Mouse (Mus musculus) limb, embryonic 13.5 days (tissue): Measurements from ENCODE around the gene Dnah6. TPM values are rescaled to one million over a fixed set of nuclear protein-coding genes. Genes with fewer than 3 reads are reported as not detected.

Source experiments
- ATAC-seq: fragments of 200-750 bp; cut with Nextera tagmentation; 2 replicates; pipeline ENCODE4 v1.8.0; 2017; ENCODE audit warnings: low read depth, moderate number of reproducible peaks, moderate TSS enrichment; ENCODE audit not compliant: low FRiP score
- H3K27ac ChIP-seq: fragments of 300-500 bp; sonication (generic); 2 replicates; pipeline ENCODE4 v1.5.1; 2015; ENCODE audit warnings: inconsistent platforms, mild to moderate bottlenecking, moderate library complexity
- H3K27me3 ChIP-seq: fragments of 300-500 bp; sonication (generic); 2 replicates; pipeline ENCODE4 v1.6.1; 2015; ENCODE audit warnings: mild to moderate bottlenecking, inconsistent platforms
- H3K36me3 ChIP-seq: fragments of 300-500 bp; sonication (generic); 2 replicates; pipeline ENCODE4 v1.6.1; 2015; ENCODE audit warnings: inconsistent platforms, mild to moderate bottlenecking, moderate library complexity
- H3K4me1 ChIP-seq: fragments of 300-500 bp; sonication (generic); 2 replicates; pipeline ENCODE4 v1.6.1; 2015; ENCODE audit warnings: inconsistent platforms
- H3K4me2 ChIP-seq: fragments of 300-500 bp; sonication (generic); replicated peaks from 2 replicates; pipeline ENCODE4 v1.6.1; 2015; ENCODE audit warnings: inconsistent platforms, mild to moderate bottlenecking, moderate library complexity
- H3K4me3 ChIP-seq: fragments of 300-500 bp; sonication (generic); 2 replicates; pipeline ENCODE4 v1.5.1; 2015; ENCODE audit warnings: moderate library complexity, mild to moderate bottlenecking, inconsistent platforms
- H3K9ac ChIP-seq: fragments of 300-500 bp; sonication (generic); 2 replicates; pipeline ENCODE4 v1.6.1; 2015; ENCODE audit warnings: mild to moderate bottlenecking, inconsistent platforms
- H3K9me3 ChIP-seq: fragments of 300-500 bp; sonication (generic); 2 replicates; pipeline ENCODE4 v1.6.1; 2016; ENCODE audit warnings: inconsistent platforms
- WGBS: fragments of 180-500 bp; shearing (Covaris S2); methylation state at CpG from one replicate; pipeline ENCODE4 v1.1.7; 2015; 5-methylcytosine and 5-hydroxymethylcytosine counted together
- polyA plus RNA-seq: library from polyadenylated mRNA; unstranded; fragments of >200 nt; fragmentation: Nextera tagmentation; extraction: Ambion mirVana; gene quantifications from 2 replicates; pipeline ENCODE4 v1.2.1, GENCODE M21; 2015

Dnah6 gene
- polyA plus RNA-seq, 1 experiment from 2014 or later: 0.03 TPM

GRCm38 (mm10) chr6:73120348-73120747 lies 101.1 kb downstream of the Dnah6 start:
- no peaks in the 10 kb centered on the region for H3K9me3 ChIP-seq
- WGBS: 90% methylated on average over 11 of the region's 11 CpGs
- no peaks in the 10 kb centered on the region for H3K36me3 ChIP-seq
- H3K27me3 ChIP-seq: no peaks in the 10 kb centered on the region
- no peak overlapping the region for H3K27ac ChIP-seq
- no peak overlapping the region for H3K4me3 ChIP-seq
- ATAC-seq: no peak
- no peak overlapping the region for H3K9ac ChIP-seq
- H3K4me1 ChIP-seq: no peaks in the 10 kb centered on the region
- H3K4me2 ChIP-seq: no peak overlapping the region

GRCm38 (mm10) chr6:73113898-73114297 lies 107.6 kb downstream of the Dnah6 start:
- Histone ChIP-seq H3K9me3 (no peaks in the 10 kb centered on the region), H3K4me3 (no peak overlapping the region), H3K36me3 (no peaks in the 10 kb centered on the region), H3K4me2 (no peak overlapping the region), H3K9ac (no peak overlapping the region), H3K4me1 (no peaks in the 10 kb centered on the region), H3K27me3 (no peaks in the 10 kb centered on the region), H3K27ac (no peak overlapping the region; the same call in 1 of the 2 replicates)
- WGBS: 80% methylated on average over 2 of the region's 2 CpGs
- no peak for ATAC-seq

GRCm38 (mm10) chr6:73113365-73113764 lies 108.1 kb downstream of the Dnah6 start:
- no peaks in the 10 kb centered on the region for H3K9me3 ChIP-seq
- no peak overlapping the region for H3K27ac ChIP-seq
- 44% methylated on average over 2 of the region's 2 CpGs for WGBS
- H3K36me3 ChIP-seq: no peaks in the 10 kb centered on the region
- H3K4me3 ChIP-seq: no peak overlapping the region
- H3K4me2 ChIP-seq: no peak overlapping the region
- H3K4me1 ChIP-seq: no peaks in the 10 kb centered on the region
- peak; percentile 69; the same call in 1 of the 2 replicates for ATAC-seq
- no peaks in the 10 kb centered on the region for H3K27me3 ChIP-seq
- H3K9ac ChIP-seq: no peak overlapping the region

GRCm38 (mm10) chr6:73093133-73093532 lies 128.3 kb downstream of the Dnah6 start:
- no peak for ATAC-seq
- H3K9me3 ChIP-seq: 0 out of 2 replicates have a peak, but pooled peaks cover 8% of the 10 kb centered on the region
- H3K4me3 ChIP-seq: no peak overlapping the region
- no peaks in the 10 kb centered on the region for H3K36me3 ChIP-seq
- no peak overlapping the region for H3K9ac ChIP-seq
- H3K27me3 ChIP-seq: no peaks in the 10 kb centered on the region
- no peak overlapping the region for H3K27ac ChIP-seq
- H3K4me2 ChIP-seq: no peak overlapping the region
- H3K4me1 ChIP-seq: no peaks in the 10 kb centered on the region
- 94% methylated on average over 4 of the region's 4 CpGs for WGBS

- H3K9me3 ChIP-seq: no peaks in the 10 kb centered on the region
- no peaks in the 10 kb centered on the region for H3K4me1 ChIP-seq
- H3K4me3 ChIP-seq: no peak overlapping the region
- H3K27ac ChIP-seq: no peak overlapping the region
- no peak overlapping the region for H3K4me2 ChIP-seq
- H3K9ac ChIP-seq: no peak overlapping the region
- no peaks in the 10 kb centered on the region for H3K36me3 ChIP-seq
- 78% methylated on average over 8 of the region's 8 CpGs for WGBS
- no peaks in the 10 kb centered on the region for H3K27me3 ChIP-seq
- no peak for ATAC-seq
Measured at GRCm38 (mm10) chr6:73090836-73091235, 130.6 kb downstream of the Dnah6 start.

- no peak overlapping the region for H3K4me2 ChIP-seq
- peaks cover 10% of the 10 kb centered on the region for H3K9me3 ChIP-seq
- no peak for ATAC-seq
- no peak overlapping the region for H3K4me3 ChIP-seq
- no peak overlapping the region for H3K9ac ChIP-seq
- H3K27me3 ChIP-seq: no peaks in the 10 kb centered on the region
- no peak overlapping the region for H3K27ac ChIP-seq
- 92% methylated on average over 9 of the region's 9 CpGs for WGBS
- no peaks in the 10 kb centered on the region for H3K36me3 ChIP-seq
- no peaks in the 10 kb centered on the region for H3K4me1 ChIP-seq
Measured at GRCm38 (mm10) chr6:73082571-73082970, 138.9 kb downstream of the Dnah6 start.

- Histone ChIP-seq H3K9me3 (0 out of 2 replicates have a peak, but pooled peaks cover 4% of the 10 kb centered on the region), H3K36me3 (no peaks in the 10 kb centered on the region), H3K9ac (no peak overlapping the region), H3K4me1 (no peaks in the 10 kb centered on the region), H3K4me3 (no peak overlapping the region), H3K27me3 (no peaks in the 10 kb centered on the region), H3K27ac (no peak overlapping the region), H3K4me2 (no peak overlapping the region)
- 57% methylated on average over 3 of the region's 3 CpGs for WGBS
- ATAC-seq: no peak
Measured at GRCm38 (mm10) chr6:73072093-73072786, 149.2 kb downstream of the Dnah6 start.

- no peak overlapping the region for H3K4me3 ChIP-seq
- no peak overlapping the region for H3K27ac ChIP-seq
- H3K4me1 ChIP-seq: no peaks in the 10 kb centered on the region
- H3K9me3 ChIP-seq: no peaks in the 10 kb centered on the region
- ATAC-seq: no peak
- no peaks in the 10 kb centered on the region for H3K27me3 ChIP-seq
- H3K9ac ChIP-seq: no peak overlapping the region
- 75% methylated on average over 3 of the region's 3 CpGs for WGBS
- H3K36me3 ChIP-seq: no peaks in the 10 kb centered on the region
- no peak overlapping the region for H3K4me2 ChIP-seq
Measured at GRCm38 (mm10) chr6:73071214-73071613, 150.2 kb downstream of the Dnah6 start.

- no peaks in the 10 kb centered on the region for H3K27me3 ChIP-seq
- H3K4me3 ChIP-seq: no peak overlapping the region
- no peaks in the 10 kb centered on the region for H3K4me1 ChIP-seq
- no peak overlapping the region for H3K4me2 ChIP-seq
- H3K9me3 ChIP-seq: no peaks in the 10 kb centered on the region
- H3K9ac ChIP-seq: no peak overlapping the region
- no peak for ATAC-seq
- no peak overlapping the region for H3K27ac ChIP-seq
- no peaks in the 10 kb centered on the region for H3K36me3 ChIP-seq
- WGBS: 86% methylated on average over 6 of the region's 6 CpGs
Measured at GRCm38 (mm10) chr6:73070663-73071062, 150.8 kb downstream of the Dnah6 start.

- no peaks in the 10 kb centered on the region for H3K27me3 ChIP-seq
- WGBS: 77% methylated on average over 3 of the region's 3 CpGs
- no peak overlapping the region for H3K4me3 ChIP-seq
- H3K36me3 ChIP-seq: no peaks in the 10 kb centered on the region
- H3K4me2 ChIP-seq: no peak overlapping the region
- no peak for ATAC-seq
- no peak overlapping the region for H3K9ac ChIP-seq
- H3K27ac ChIP-seq: no peak overlapping the region
- no peaks in the 10 kb centered on the region for H3K9me3 ChIP-seq
- no peaks in the 10 kb centered on the region for H3K4me1 ChIP-seq
Measured at GRCm38 (mm10) chr6:73064551-73064950, 156.9 kb downstream of the Dnah6 start.

- H3K27me3 ChIP-seq: no peaks in the 10 kb centered on the region
- ATAC-seq: no peak
- no peak overlapping the region for H3K4me3 ChIP-seq
- H3K4me1 ChIP-seq: no peaks in the 10 kb centered on the region
- no peak overlapping the region for H3K27ac ChIP-seq
- WGBS: 80% methylated on average over 7 of the region's 7 CpGs
- H3K9me3 ChIP-seq: peaks cover 13% of the 10 kb centered on the region; the same call in 1 of the 2 replicates
- no peak overlapping the region for H3K9ac ChIP-seq
- H3K4me2 ChIP-seq: no peak overlapping the region
- no peaks in the 10 kb centered on the region for H3K36me3 ChIP-seq
Measured at GRCm38 (mm10) chr6:73059596-73060121, 161.8 kb downstream of the Dnah6 start.

- Histone ChIP-seq H3K4me2 (no peak overlapping the region), H3K27me3 (no peaks in the 10 kb centered on the region), H3K9ac (no peak overlapping the region), H3K27ac (no peak overlapping the region), H3K9me3 (peaks cover 13% of the 10 kb centered on the region; the same call in 1 of the 2 replicates), H3K4me1 (no peaks in the 10 kb centered on the region), H3K36me3 (no peaks in the 10 kb centered on the region), H3K4me3 (no peak overlapping the region)
- no peak for ATAC-seq
- WGBS: 72% methylated on average over 4 of the region's 4 CpGs
Measured at GRCm38 (mm10) chr6:73059162-73059561, 162.3 kb downstream of the Dnah6 start.

- H3K4me1 ChIP-seq: no peaks in the 10 kb centered on the region
- no peaks in the 10 kb centered on the region for H3K27me3 ChIP-seq
- no peak overlapping the region for H3K27ac ChIP-seq
- no peak overlapping the region for H3K9ac ChIP-seq
- no peak overlapping the region for H3K4me3 ChIP-seq
- no peak overlapping the region for H3K4me2 ChIP-seq
- WGBS: 89% methylated on average over 6 of the region's 6 CpGs
- H3K36me3 ChIP-seq: no peaks in the 10 kb centered on the region
- ATAC-seq: no peak
- H3K9me3 ChIP-seq: peaks cover 13% of the 10 kb centered on the region; the same call in 1 of the 2 replicates
Measured at GRCm38 (mm10) chr6:73055347-73055746, 166.1 kb downstream of the Dnah6 start.
